Mouse (Mus musculus) spleen, adult 2 months (tissue): ENCODE results near the gene Mid1. TPM values are rescaled to one million over a fixed set of nuclear protein-coding genes. Genes with fewer than 3 reads are reported as not detected.

Experiments used
- DNase-seq, 2 experiments: peaks; one replicate each; pipeline versions ENCODE4 v3.0.0 to v3.0.0-alpha.2; 2012 to 2021; ENCODE audit warnings: low spot score in 2 of 2, low read depth in 1 of 2
- H3K27ac ChIP-seq: fragments of 200-500 bp; 2 replicates; pipeline ENCODE4 v1.5.1; 2012; ENCODE audit warnings: low read length, inconsistent platforms; ENCODE audit not compliant: insufficient read depth
- H3K27me3 ChIP-seq: fragments of 200-500 bp; 2 replicates; pipeline ENCODE4 v1.6.1; 2012; ENCODE audit warnings: mild to moderate bottlenecking, moderate library complexity, low read length, inconsistent platforms; ENCODE audit not compliant: control insufficient read depth, insufficient read depth
- H3K36me3 ChIP-seq: fragments of 200-500 bp; 2 replicates; pipeline ENCODE4 v1.6.1; 2012; ENCODE audit warnings: mild to moderate bottlenecking, low read length, inconsistent platforms; ENCODE audit not compliant: control insufficient read depth, insufficient read depth
- H3K4me1 ChIP-seq: fragments of 200-500 bp; 2 replicates; pipeline ENCODE4 v1.6.1; 2011; ENCODE audit warnings: inconsistent platforms; ENCODE audit not compliant: control insufficient read depth, insufficient read depth, insufficient read length
- H3K4me3 ChIP-seq: fragments of 200-500 bp; 2 replicates; pipeline ENCODE4 v1.5.1; 2011; ENCODE audit warnings: mild to moderate bottlenecking, inconsistent platforms; ENCODE audit not compliant: insufficient read depth, insufficient read length; ENCODE audit errors: extremely low read depth
- CTCF ChIP-seq: fragments of 200-500 bp; IDR thresholded peaks from 2 replicates; pipeline ENCODE4 v1.5.1; 2011; ENCODE audit warnings: mild to moderate bottlenecking, inconsistent platforms; ENCODE audit not compliant: insufficient read depth, insufficient read length, insufficient replicate concordance; ENCODE audit errors: extremely low read depth
- POLR2A ChIP-seq: fragments of 200-500 bp; IDR thresholded peaks from 2 replicates; pipeline ENCODE4 v1.6.1; 2011; ENCODE audit warnings: low read depth, low read length, inconsistent platforms
- WGBS: fragments of 180-500 bp; shearing (Covaris S2); methylation state at CpG from one replicate; pipeline ENCODE4 v1.1.7; 2018; 5-methylcytosine and 5-hydroxymethylcytosine counted together
- polyA plus RNA-seq: library from polyadenylated mRNA; depleted of rRNA; stranded (reverse); fragments of >200 nt; gene quantifications from 2 replicates; pipeline ENCODE4 v1.2.3, GENCODE M21; 2012

The Mid1 gene
- polyA plus RNA-seq, 1 experiment: 4.1 TPM

DNA sequence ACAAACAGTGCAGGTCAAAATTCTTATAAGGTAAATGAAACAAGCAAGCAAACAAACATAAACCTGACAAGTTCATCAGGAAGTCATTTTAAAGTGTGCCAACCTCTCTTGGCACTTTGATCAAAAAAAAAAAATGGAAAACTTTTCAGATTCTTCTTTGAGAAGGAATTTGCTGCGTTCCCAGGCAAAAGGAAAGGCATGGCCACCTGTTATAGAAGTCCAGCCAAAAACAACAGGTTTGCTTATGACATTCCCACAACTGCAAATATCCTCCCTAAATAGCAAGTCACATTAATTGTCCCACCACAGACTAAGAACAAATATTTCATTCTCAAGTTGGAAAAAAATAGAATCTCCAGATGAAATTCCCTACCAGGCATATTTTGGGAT, 197.2 kb downstream of the Mid1 start:
- WGBS: 78% methylated on average over 1 of the region's 1 CpGs
- no peak for TF ChIP-seq CTCF
- no peak for TF ChIP-seq POLR2A
- H3K4me3 ChIP-seq: no peak overlapping the region
- no peaks in the 10 kb centered on the region for H3K4me1 ChIP-seq
- no peak overlapping the region for H3K27ac ChIP-seq
- no peaks in the 10 kb centered on the region for H3K27me3 ChIP-seq
- H3K36me3 ChIP-seq: no peaks in the 10 kb centered on the region
- DNase-seq: no peak

DNA sequence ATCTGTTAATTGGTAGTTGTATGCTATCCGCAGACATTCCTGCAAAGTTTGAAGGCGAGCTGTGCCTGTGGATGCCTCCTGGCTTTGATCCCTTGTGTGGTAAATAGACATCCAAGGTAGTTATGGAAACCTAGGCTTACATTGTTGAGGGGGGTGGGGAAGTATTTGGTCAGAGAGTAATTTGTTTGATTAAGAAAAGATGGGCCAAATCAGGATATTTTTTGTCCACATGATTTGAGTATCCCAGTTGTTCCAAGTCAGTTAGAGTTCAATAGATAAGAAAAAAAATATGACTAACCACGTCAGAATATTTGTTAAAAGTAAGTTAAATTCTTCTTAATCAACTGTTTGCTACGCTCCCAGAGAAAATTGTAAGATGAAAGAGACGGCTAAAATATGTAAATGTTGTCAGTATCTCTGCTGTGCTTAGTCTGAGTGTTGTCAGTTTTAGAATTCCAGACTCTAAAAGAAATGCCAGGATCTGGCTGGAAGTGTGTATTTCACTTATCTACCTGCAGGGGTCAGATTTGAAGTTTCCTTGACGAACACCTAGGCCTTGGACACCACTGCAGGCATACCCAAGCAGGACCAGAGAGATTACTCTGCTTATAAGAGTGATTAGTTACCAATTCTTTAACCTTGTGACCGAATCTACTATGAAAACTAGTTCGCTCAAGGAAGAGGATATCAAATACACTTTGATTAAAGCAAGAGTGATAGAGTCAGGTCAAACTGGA, 198.7 kb downstream of the Mid1 start:
- 70% methylated on average over 8 of the region's 8 CpGs for WGBS
- Histone ChIP-seq H3K27ac (no peak overlapping the region), H3K36me3 (no peaks in the 10 kb centered on the region), H3K4me1 (no peaks in the 10 kb centered on the region), H3K27me3 (no peaks in the 10 kb centered on the region), H3K4me3 (no peak overlapping the region)
- no peak for DNase-seq
- TF ChIP-seq POLR2A: no peak
- TF ChIP-seq CTCF: no peak

DNA sequence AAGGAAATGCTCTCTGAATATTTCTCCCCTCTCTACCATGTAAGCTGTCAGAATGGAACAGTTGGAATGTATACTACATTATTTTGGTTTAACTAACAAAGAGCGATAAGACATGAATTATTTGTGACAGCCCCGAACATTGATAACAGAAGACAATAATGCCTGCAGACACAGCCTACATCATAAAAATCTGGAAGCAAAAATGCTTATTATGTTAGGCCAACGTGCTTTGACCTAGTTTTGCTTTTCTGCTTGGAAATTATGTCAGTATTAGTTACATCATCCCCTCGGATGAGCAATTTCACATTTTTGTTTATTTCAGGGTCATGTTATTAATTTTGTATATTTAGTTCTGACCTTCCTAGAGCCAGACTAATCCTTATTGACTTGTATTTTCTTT, 205.5 kb downstream of the Mid1 start:
- TF ChIP-seq POLR2A: no peak
- H3K36me3 ChIP-seq: no peaks in the 10 kb centered on the region
- H3K27me3 ChIP-seq: no peaks in the 10 kb centered on the region
- no peak overlapping the region for H3K27ac ChIP-seq
- H3K4me1 ChIP-seq: no peaks in the 10 kb centered on the region
- H3K4me3 ChIP-seq: no peak overlapping the region
- DNase-seq: no peak
- 75% methylated on average over 4 of the region's 4 CpGs for WGBS

DNA sequence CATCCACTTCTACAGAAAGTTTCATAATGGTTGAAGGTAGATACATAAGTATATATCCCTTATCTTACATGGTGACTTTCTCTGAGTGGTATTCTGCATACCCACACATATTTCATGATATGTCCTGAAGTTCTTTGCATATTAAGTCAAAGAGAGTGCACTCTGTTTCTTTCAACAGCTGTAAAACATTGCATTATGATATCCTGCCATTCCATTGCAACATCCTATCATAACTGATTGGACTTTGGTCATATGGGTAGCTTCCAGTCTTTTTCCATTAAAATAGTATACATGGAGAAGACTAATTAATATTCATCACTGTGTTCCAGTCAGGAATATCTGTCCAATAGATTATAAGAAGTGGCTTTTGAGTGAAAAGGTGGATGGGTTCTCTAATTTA, 207.1 kb downstream of the Mid1 start:
- Histone ChIP-seq H3K27me3 (no peaks in the 10 kb centered on the region), H3K27ac (no peak overlapping the region), H3K4me3 (no peak overlapping the region), H3K36me3 (no peaks in the 10 kb centered on the region), H3K4me1 (no peaks in the 10 kb centered on the region)
- DNase-seq: no peak
- TF ChIP-seq CTCF (no peak), POLR2A (no peak)

DNA sequence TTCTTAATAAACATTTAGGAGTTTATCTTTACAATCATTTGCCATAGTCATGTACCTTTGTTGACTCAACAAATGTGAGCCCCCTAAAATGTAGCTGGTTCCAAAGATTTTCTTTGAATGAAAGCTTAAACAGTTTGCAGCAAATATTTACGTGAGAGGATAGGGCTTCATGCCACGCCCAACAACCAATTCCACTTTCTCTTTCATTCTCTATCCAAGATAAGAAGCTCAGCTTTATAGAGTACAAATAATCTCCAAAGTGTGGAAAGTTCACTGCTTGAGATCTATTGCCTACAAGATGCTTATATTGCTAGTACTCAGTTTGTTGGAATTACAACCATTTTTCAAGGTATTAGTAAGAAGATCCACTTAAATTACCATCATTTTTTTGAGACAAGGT, 207.6 kb downstream of the Mid1 start:
- Histone ChIP-seq H3K4me3 (no peak overlapping the region), H3K36me3 (no peaks in the 10 kb centered on the region), H3K27ac (no peak overlapping the region), H3K27me3 (no peaks in the 10 kb centered on the region), H3K4me1 (no peaks in the 10 kb centered on the region)
- no peak for DNase-seq
- WGBS: 68% methylated on average over 2 of the region's 2 CpGs
- TF ChIP-seq CTCF (no peak), POLR2A (no peak)

DNA sequence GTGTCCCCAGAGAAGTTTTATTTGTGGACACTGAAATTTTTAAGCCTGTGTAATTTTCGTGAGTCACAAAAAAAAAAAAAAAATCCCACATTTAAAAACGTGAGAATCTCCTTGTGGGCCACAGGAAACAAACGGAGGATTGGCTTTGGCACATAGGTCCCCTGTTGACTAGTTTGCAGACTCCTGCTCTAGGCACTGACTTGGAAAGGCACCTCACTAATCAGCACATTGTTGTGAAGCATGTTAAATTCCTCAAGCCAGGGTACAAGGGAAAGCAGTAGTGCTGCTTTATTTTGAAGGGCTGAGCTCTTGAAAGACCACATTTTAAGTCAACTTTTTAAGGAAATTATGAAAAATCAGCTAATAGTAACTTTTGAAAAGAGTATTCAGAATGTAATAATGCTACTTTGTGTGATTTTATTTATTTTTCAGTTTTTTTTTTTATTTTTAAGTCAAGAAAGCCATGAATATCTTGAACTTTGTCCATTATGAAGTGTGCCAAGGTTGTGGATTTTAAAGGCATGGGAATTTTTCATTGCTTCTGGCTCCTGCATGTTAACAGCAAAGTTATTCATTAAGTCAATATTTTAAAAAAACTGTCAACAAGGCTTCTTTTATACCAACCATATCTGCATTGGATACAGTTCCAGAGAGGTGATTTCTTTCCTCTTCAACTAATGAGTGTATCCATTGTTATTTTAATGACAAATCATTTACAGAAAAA, 214.4 kb downstream of the Mid1 start:
- DNase-seq: no peak
- Histone ChIP-seq H3K36me3 (no peaks in the 10 kb centered on the region), H3K27ac (no peak overlapping the region), H3K4me1 (no peaks in the 10 kb centered on the region), H3K27me3 (no peaks in the 10 kb centered on the region), H3K4me3 (no peak overlapping the region)
- 55% methylated on average over 3 of the region's 3 CpGs for WGBS
- TF ChIP-seq POLR2A (no peak), CTCF (no peak)

DNA sequence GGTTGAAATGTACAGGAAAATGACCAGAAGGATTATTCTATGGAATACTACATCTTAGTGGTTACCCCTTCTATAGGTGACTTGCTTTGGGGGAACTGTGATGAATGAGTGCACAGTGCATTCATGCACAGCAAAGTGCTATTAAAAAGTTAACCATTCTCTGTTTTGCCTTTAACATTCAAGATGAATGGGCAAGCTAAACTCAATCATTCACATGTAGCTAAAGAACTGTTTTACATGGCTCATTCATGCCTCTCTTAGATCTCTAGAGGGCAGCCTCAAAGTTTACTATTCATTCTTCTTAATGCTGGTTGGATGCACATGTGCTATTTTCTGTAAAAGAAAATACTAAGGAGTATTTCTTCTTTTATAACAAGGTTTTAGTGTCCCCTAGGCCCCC, 217.9 kb downstream of the Mid1 start:
- TF ChIP-seq POLR2A (no peak), CTCF (no peak)
- no peak overlapping the region for H3K27ac ChIP-seq
- H3K4me1 ChIP-seq: no peaks in the 10 kb centered on the region
- H3K27me3 ChIP-seq: no peaks in the 10 kb centered on the region
- H3K4me3 ChIP-seq: no peak overlapping the region
- no peaks in the 10 kb centered on the region for H3K36me3 ChIP-seq
- DNase-seq: no peak
